Mouse (Mus musculus) testis, postnatal 14 days (tissue): ENCODE data around the gene Ifit2.

Source experiments
- DNase-seq: peaks from one replicate; pipeline ENCODE4 v3.0.0; 2021; ENCODE audit warnings: low spot score

Ifit2 gene

DNA sequence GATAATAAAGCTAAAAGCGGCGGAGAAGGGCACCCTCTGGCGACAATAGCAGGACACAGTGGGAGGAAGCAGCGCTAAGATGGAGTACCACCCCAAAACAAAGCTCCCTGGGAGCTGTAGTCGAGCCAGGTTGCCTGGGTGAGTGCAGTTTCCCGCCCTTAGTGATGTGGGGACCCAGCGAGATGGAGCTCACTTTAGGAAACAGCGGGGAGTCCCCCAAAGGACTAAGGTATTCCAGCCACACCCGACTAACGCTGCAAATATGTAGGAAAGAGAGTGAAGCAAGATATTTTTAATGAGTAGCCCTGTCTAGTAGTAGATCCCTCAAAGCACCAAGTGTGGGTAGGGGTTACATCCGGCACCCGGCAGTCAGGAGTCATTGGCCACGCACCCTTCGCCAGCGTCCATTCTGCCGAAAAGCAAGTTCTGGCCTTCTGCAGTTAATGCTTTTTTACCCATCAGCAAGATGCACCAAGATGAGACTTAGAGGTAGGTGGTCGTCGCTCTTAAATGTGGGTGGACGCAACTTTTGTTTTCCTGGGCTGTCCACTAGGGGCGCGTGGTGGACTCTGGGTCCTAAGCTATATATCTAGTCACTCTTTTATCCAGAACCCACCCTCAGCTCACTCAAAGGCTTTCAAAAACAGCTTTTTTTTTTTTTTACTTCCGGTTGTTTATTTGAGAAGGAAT lies at the start of gene Ifit2:
Ifit2 (plus strand) TSS at position 161 of the 690 bp plus-strand sequence.
- peak; percentile 39 for DNase-seq

DNA sequence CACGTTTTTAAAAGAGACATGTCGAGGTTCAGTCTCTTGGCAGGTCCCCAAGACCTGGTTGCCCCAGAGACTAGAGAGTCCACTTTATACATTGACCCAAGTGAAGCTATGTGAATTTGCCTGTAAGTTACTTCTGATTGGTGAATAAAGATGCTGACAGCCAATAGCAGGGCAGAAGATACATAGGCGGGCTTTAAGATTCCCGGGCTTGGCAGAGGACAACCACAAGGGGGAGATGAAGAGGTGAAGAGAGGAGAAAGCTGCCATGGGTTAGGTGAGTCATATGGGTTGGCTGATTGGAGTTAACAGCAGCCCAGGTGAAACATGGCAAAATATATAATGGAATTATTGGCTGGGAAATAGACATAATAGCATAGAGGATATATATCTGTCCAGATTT lies 49.7 kb upstream of the Ifit2 start:
- DNase-seq: peak; percentile 37

DNA sequence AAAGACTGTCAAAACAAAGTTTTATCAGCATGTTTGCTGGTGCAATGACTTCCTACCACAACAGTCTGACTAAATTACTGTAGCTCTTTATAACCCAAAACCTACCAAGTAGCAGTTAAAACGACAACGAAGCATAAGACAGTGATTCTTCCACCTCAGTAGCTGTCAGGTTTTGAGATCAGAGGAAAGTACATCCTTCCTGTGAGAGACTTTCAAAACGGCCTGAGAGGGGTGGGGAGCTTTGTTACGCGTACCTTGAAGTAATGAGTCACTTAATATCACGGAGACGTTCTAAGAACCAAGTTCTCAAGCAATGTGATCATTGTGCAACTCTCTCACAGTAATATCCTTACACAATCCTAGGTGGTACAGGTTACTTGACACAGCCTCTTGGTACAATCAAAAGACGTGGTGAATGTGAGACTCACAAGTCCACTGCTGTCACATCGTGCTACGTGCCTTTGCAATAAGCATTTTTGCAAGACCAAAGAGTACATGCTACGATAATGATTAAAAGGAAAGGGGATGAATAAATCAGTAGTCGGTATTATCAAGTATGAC lies 45.3 kb upstream of the Ifit2 start:
- no peak for DNase-seq

DNA sequence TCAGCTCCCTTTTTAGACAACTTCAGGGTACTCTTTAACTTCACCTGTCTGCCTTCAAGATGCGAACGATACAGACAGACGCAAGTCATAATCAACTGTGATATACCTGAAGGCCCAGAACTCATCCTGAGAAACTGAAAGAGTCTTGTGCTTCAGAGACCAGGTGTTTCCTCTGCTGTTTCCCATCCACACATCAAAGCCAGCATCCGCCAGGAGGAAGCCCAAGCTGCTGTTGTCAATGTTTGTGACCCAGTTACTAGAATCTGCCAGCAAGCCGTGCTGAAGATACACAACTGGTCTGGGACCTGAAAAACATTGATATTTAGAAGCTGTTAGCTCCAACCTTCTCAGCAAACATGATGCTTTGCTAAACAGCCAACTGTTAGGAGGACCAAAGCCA lies 39.8 kb upstream of the Ifit2 start:
- no peak for DNase-seq

DNA sequence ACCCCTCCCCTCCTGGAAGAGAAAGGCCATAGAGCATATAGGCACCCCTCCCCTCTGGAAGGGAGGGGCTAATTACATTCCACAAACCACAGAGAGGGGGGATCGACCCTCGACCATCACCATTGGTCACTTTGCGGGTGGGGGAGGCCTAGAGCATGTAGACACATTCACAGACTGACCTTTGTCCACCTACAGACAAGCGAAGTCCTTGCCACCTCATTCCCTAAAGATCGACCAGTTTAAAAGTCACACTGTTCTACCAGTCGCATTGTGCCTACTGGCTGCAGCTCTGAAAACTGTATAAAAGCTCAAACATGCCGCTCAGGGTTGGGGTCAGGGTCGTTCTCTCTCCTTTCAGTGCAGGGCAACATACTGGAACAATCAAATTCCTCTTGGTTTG lies 39.0 kb upstream of the Ifit2 start:
- no peak for DNase-seq

DNA sequence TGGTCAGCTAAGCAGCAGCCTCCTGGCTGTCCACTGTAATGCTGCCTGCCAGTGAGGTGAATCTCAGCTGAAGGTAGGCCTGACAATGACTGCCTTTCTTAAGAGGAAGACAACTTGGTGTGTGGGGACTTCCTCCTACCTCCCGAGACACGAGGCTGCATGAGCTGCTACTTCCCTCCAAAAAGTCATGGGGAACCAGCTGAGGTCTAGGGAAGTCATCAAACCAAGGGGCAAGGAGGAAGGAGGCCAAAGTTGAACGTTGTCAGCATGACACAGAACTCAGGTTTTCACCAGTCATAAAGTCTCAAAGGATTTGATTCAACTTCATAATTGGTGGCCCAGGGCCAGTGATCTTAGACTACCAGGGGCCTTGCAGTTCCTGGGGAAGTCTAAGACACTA lies 34.8 kb upstream of the Ifit2 start:
- DNase-seq: no peak

DNA sequence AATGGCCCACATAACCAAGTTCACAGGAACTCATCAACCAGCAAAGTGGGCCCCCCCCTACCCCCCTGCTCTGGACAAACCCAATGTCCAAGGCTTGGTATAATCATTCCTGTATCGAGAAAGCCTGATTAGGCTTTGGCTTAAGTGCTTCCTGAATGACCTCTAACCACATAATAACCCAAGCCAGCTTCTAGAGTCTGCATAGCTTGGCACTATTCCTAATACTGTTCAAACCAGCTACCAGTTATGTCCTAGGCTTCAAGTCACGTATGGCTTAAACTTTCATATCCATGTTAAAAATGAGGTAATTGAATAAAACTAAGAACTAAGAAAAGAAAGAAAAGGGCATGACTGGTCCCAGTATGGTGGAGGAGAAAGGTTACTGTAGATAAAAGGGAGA lies 34.1 kb upstream of the Ifit2 start:
- DNase-seq: no peak

DNA sequence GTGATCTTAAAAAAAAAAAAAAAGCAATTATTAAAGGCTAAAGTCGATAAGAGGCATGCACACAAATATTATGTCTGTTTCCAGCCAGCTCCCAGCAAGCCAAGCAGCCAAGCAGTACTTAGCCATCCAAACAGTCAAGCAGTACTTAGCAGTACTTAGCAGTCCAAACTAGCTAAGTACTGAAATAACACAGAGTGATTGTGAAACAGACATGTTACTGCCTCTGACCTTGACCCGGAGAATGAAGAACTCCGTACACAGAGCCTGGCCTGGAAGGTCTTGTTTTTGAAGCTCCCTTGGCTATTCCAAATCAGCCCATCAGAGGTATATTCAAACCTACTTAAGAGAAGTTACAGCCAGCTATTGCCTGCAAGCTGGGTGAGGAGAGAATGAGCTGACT lies 33.3 kb upstream of the Ifit2 start:
- no peak for DNase-seq

DNA sequence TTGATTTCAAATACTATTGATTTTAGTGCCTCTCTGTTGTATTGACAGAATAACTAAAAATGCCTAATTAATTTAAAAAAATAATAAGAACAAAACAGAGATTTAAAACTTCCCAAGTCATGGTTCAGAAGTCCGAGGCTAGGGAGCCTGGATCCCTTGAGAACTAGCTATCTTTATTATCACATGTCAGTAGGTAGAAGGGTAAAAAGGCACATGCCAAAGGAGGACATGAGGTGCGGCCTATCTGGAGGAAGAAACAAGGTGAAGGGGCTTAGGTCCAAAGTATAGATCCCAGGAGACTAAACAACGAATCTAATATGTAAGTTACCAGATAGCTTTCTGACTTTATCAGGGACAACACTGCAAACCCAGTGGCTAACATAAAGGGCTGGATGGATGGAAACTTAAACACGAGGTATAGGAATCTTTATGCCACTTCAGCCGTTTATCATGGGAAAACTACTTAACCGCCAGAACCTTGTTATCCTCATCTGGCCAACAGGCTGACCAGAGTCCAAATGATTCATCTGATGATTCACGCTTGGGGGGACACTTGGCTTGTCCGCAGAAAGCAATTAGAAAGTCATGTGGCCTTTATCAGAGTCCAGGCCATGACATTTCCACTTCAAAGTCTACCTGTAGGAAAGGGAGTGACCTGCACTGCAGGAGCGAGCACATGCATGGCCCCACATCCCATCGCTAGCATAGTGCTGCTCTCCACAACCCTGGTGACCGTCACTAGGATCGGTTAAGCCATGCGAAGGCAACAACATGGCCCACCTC lies 32.5 kb upstream of the Ifit2 start:
- DNase-seq: no peak

DNA sequence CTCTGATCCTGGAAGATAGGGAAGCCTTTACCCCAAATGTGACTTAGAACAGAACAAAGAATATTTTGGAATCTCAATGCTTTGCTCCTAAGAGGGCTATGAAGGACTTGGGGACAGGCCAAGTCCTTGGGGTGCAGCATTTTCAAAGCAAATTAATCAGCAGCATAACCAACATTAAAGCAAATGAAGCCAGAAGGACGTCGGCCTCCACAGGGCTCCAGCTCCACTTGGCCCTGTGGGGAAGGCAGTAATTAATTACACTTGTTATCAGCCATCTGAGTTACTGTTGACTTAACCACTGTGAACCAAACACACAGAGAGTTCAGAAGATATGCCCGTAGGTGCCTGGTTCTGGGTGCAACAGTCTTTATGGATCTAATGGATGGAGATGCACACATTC lies 31.7 kb upstream of the Ifit2 start:
- no peak for DNase-seq

DNA sequence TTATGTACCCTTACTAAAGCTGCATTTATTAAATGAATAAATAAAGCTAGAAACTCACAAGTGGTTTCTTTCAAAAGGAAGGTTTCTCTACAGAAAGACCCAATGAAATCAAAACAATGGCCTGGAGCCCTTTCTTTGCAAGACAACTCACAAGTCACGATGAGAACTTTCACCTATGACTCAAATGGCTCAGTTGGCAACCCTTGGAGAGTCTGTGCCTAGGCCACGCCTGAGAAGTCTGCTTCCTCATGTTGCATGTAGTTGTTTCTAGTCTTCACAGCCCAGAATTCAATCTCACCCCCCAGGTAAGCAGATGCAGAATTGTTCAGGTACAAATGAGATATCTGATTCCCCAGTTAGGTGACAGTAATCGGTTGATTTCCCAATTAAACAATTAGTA lies 30.8 kb upstream of the Ifit2 start:
- no peak for DNase-seq

DNA sequence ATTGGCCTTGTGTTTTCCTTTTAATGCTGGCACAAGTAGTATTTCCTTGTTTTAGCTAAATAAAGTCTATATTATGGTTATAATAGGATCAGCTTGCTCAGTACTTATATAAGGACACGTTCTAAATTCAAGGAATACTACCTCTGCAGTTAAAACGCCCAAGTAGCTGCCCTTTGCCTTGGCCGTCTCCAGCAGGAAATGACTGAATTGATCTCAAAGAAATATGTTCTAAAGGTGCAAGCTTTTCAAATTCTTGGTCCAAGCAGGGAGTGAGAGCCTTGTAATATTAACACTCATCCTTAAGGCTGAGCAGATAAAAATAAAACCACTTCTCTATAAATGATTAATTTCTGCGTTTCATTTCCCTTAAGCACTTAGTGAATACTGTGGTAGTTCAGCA lies 30.4 kb upstream of the Ifit2 start:
- DNase-seq: no peak

DNA sequence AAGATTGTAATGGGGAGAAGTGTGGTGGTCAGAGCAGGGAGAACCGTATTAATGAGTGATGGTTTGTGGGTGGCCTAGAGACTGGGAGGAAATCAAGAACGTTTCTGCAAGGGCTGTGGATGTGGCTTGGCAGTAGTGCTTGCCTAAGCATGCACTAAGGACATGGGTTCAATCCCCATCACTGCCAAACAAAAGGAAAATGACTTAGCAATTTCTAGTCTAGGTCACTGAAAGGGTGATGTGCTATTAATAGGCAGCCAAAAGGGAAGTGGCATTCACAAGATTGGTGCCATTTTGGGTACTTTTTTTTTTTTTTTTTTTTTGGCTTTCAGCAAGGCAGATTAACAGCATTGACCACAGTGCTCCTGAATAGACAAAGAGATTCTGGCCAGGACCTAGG lies 29.1 kb upstream of the Ifit2 start:
- no peak for DNase-seq

DNA sequence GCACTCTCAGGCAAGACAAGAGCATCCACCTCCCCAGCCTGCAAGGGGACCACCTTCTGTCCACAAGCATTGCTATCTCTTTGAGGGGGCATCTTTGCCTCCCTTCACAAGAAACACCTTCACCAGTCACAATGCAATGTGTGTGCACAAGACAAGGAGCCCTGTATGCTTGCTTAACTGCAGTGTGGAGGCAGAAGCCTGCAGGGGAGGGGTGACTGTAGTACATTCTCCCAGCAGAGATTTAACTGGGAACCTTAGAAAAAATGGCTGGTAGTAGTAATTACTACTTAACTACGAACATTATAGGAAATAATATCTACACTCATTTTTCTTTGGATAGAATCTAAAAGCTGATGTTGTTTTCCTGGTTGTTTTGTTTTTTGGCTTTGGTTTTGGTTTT lies 28.5 kb upstream of the Ifit2 start:
- DNase-seq: no peak

DNA sequence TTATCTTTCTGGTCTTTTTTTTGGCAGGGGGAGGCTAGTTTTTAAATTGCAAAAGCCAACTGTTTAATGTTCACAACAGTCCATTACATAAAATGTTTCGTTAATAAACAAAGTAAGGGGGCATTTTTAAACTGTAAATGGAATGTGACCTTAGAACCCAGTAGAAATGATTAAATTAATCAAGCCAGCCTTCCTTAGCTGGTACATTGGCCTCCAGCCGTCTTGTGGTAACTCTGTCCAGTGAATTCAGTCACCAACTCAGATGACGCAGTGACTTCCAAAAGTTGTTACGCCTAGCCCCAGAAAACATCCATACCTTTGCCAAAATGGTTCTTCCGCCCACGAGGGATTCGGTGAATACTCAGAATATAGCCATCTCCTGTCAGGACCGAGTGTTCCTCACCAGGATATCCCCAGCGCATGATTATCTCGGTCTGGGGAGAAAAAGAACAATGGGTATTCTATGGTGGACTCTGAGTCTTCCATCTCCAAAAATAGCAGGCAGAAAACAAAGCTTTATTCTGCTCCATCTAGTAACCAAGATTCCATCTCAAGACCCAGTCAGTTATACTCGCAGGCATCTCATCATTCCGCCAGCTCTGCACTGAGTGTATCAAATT lies 27.3 kb upstream of the Ifit2 start:
- DNase-seq: no peak

DNA sequence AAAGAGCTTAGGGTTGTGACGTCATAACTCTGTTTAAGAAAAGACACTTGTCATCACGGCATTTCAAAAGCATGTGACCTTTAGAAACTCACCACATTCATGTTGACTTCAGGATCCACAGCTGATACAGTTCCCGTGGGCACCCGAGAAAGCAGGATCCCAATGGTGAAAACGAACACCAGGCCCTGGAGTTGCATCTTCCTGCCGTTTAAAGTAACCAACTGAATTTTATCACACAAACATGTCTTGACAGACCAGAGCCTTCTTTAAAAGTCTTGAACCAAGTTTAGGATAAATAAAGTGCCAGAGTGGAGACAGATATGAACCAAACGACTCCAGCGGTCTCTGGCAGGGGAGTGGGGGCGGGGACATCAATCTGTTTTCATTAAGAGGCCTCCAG lies 25.8 kb upstream of the Ifit2 start:
- DNase-seq: no peak

DNA sequence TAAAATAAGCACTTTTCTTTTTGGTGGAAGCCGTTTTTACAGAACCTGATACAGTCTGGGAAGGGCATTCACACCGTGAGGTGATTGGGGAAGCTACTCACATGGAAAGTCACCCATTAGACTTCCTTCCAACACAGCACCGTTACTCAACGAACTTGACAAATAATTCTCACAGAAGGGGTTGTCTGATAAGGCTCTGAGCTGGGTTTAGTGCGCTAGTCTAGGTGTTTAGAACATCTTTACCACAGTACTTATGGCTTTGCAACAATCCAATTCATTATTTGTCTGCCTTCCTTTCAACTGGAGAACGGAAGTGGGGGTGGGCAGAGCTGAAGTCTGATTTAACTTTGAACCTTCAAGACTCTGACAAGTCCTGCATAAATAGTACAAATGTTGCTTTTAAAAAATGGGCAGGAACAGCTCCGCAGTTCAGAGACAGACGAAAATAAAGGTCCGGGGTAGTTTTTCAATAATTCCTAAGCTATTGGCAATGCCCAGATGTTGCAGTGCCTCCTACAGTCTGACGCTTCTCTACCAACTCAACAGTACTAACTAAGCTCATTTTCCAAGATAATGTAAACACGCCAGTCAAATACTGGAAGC lies 24.1 kb upstream of the Ifit2 start:
- DNase-seq: no peak

DNA sequence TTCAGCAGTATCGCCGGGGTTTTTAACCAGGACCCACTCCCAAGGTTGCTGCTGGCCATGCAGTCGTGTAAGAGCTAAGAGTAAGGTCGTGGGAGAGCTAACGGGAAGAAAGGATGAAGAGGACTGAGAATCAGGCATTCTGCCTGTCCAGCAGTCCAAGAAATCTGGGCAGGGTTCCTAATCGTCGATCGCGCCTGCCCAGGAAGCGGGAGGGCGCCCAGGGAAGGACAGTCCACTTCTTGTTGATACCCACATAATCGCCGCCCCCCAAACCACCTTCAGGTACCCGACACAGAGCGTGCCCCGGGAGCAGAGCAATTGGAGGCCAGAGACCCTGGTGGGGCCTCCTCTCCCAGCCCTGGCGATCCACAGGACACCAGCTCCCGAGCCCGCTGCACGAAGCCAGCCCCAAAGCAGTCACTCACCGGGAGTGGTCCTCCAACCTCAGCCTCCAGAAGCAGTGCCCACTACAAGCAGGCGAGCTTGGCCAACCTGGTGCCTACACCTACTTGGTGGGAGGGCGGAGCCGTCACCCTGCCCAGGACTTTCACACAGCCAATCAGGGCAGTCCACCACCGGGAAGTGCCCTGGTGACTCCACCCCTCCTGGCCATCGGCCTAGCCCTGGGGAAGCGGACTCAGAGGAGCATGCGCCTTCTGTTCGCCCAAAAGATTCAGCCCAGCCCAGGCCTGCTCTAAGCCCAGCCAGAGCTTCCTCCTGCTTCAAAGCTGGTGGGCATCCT lies 23.4 kb upstream of the Ifit2 start, which contains the start of gene Lipa:
Lipa (minus strand) TSS at position 534 of the 742 bp plus-strand sequence.
- DNase-seq: peak; percentile 88

DNA sequence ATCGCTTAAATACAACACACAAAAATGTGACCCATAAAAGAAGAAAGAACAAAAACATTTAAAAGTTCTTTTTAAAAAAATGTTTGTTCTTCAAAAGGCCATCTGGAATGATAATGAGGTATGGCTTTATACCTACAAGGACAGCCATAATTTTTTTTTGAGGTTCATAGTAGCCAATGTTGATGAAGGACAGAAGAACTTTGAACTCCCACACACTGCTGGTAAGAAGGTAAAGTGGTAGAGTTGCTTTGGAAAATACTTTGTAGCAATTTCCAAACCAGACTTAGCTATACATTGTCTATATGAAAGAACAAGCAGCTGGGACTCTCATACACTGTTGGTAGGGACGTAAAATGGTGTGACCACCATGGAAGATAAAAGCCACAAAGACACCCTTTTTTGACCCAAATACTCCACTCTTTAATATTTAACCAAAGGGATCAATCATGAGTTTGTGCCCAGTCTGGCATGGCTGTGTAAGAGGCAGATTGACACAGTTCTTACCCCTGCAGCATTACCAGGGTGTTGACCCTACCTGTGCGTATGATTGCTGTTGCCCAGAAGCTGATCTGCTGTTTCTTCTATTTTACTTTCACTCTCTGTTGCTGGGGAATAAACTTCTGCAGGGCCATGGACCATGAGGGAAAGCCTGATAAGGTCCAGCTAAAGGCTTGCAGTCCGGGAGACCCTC lies 18.3 kb upstream of the Ifit2 start:
- DNase-seq: no peak

DNA sequence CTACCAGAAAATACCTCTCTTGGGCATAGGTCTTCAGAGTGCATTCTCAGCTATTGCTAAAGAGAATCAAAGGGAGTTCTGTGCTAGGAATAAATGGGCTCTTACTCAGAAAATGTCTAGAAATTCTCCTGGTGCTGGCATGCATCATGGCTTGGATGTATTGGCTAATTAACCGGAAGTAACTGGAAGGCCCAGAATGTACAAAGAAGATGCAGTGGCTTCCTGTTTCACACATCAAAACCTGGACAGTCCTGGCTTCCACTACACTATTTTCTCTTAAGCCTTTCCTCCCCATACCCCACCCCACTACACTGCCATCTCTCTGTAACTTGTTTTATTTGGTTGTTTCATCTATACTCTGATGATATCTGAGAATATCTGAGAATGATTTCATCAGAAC lies 11.1 kb upstream of the Ifit2 start:
- DNase-seq: no peak

DNA sequence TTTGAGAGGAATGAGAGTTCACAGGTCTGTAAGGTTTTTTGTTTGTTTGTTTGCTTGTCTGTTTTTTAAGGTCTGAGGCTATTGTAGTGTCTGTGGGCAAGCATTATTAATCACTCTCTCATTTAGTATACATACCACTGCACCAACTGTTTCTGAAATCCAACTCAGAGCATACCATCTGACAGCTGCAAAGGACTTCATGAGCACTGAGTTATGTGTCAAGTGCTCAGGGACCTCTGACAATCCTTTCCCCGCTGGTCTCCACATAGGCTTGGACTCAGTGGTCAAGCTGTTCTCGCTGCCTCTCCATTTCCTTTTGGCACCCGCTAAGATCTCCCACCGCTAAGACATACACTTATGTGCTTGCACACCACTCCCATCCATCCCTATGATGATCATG lies 4.3 kb upstream of the Ifit2 start:
- no peak for DNase-seq
